Mouse (Mus musculus) lung, postnatal 25 days (tissue): ENCODE results near the gene Abcg5.
A peak's percentile ranks its signal among the peaks of the same experiment; 100 is the strongest.

Experiments
- DNase-seq: peaks from one replicate; pipeline ENCODE4 v3.0.0; 2022; ENCODE audit warnings: low spot score

The Abcg5 gene

GRCm38 (mm10) chr17:84644292-84645050, 38.3 kb downstream of the Abcg5 start:
- DNase-seq = no peak

- DNase-seq = no peak
Observed at GRCm38 (mm10) chr17:84642324-84642723, 40.5 kb downstream of the Abcg5 start.

- DNase-seq = peak; percentile 25
Observed at GRCm38 (mm10) chr17:84641893-84642292, 40.9 kb downstream of the Abcg5 start.

- DNase-seq = no peak
Observed at GRCm38 (mm10) chr17:84639796-84640378, 42.9 kb downstream of the Abcg5 start.

GRCm38 (mm10) chr17:84637971-84638370, 44.8 kb downstream of the Abcg5 start:
- peak; percentile 51 for DNase-seq

GRCm38 (mm10) chr17:84636328-84636727, 46.5 kb downstream of the Abcg5 start:
- no peak for DNase-seq

GRCm38 (mm10) chr17:84633443-84633842, 49.4 kb downstream of the Abcg5 start:
- DNase-seq = no peak

- no peak for DNase-seq
Observed at GRCm38 (mm10) chr17:84631836-84632235, 51.0 kb downstream of the Abcg5 start.

GRCm38 (mm10) chr17:84628611-84629010, 54.2 kb downstream of the Abcg5 start:
- no peak for DNase-seq

- DNase-seq = no peak
Observed at GRCm38 (mm10) chr17:84627721-84628120, 55.1 kb downstream of the Abcg5 start.

GRCm38 (mm10) chr17:84626857-84627305, 55.9 kb downstream of the Abcg5 start:
- no peak for DNase-seq

GRCm38 (mm10) chr17:84626276-84626856, 56.4 kb downstream of the Abcg5 start, which contains the start of gene Dync2li1:
Gene Dync2li1, plus strand, starts transcription at chr17:84626496.
- peak; percentile 92 for DNase-seq

GRCm38 (mm10) chr17:84622873-84623272, 59.9 kb downstream of the Abcg5 start:
- no peak for DNase-seq

- no peak for DNase-seq
Observed at GRCm38 (mm10) chr17:84622028-84622427, 60.8 kb downstream of the Abcg5 start.

GRCm38 (mm10) chr17:84621209-84621608, 61.6 kb downstream of the Abcg5 start:
- DNase-seq = peak; percentile 44

- DNase-seq = no peak
Observed at GRCm38 (mm10) chr17:84620610-84621009, 62.2 kb downstream of the Abcg5 start.

- no peak for DNase-seq
Observed at GRCm38 (mm10) chr17:84620076-84620475, 62.7 kb downstream of the Abcg5 start.

GRCm38 (mm10) chr17:84619112-84619511, 63.7 kb downstream of the Abcg5 start:
- no peak for DNase-seq

- DNase-seq = no peak
Observed at GRCm38 (mm10) chr17:84617953-84618352, 64.9 kb downstream of the Abcg5 start.

GRCm38 (mm10) chr17:84616526-84617074, 66.2 kb downstream of the Abcg5 start:
- no peak for DNase-seq

- DNase-seq = no peak
Observed at GRCm38 (mm10) chr17:84615811-84616210, 67.0 kb downstream of the Abcg5 start.

GRCm38 (mm10) chr17:84611971-84612370, 70.8 kb downstream of the Abcg5 start:
- peak; percentile 43 for DNase-seq

GRCm38 (mm10) chr17:84611500-84611899, 71.3 kb downstream of the Abcg5 start:
- no peak for DNase-seq
